Comparison of ENCODE assay signal across 14 mouse cellular contexts in the genomic region with DNA sequence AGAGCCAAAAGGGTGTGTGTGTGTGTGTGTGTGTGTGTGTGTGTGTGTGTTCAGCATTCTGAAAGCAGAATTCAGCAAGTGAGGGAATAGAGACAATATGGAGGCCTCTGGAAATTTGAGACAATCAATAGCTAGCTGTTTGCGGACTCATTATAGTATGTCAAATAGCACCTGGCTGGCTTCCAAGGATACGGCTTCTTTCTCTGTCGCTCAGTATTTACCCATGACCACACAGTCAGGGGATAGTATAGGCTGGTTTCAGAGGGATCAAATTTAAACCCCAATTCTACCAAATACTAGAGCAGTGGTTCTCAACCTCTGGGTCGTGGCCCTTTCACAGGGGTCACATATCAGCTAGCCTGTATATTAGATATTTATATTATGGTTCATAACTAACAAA. TPM values are rescaled to one million over a fixed set of nuclear protein-coding genes. Genes with fewer than 3 reads are reported as not detected.
DNase-seq lines count a peak whose midpoint lies in the region; ATAC-seq lines count a peak whose summit lies in the region.
"Had no signal": no experiment of that assay in that cellular context is flagged by ENCODE, and none has a peak within 500 bp of the region (broad histone marks: within the 10 kb centered on the region; RNA-seq: fewer than 3 reads in every experiment).

No protein-coding gene starts in this region.

- 48% methylated on average over 4 of the region's 4 CpGs for whole genome bisulfite sequencing in heart, embryonic 15.5 days
- 74% methylated on average over 4 of the region's 4 CpGs for WGBS in heart, embryonic 11.5 days (ENCODE audit: insufficient replicate concordance)
- 67% methylated on average over 4 of the region's 4 CpGs for WGBS in midbrain, embryonic 12.5 days
- 50% methylated on average over 4 of the region's 4 CpGs for WGBS in midbrain, embryonic 16.5 days
- 31% methylated on average over 4 of the region's 4 CpGs for WGBS in forebrain, embryonic 16.5 days
- 40% methylated on average over 4 of the region's 4 CpGs for WGBS in neural tube, embryonic 14.5 days

- DNase-seq in gastrocnemius, adult 18-20 months (ENCODE audit: low spot score), result no peak
- DNase-seq: cerebellum, adult 11-12 months; gastrocnemius, postnatal 36 days; liver, embryonic 13.5 days; thymus, postnatal 14 days had no signal

- no peak overlapping the region for H3K4me3 ChIP-seq in heart, embryonic 15.5 days
- no peak overlapping the region for H3K4me3 ChIP-seq in heart, embryonic 11.5 days (ENCODE audit: low read depth, low read length)
- no peak overlapping the region for H3K4me3 ChIP-seq in midbrain, embryonic 12.5 days
- H3K4me3 ChIP-seq in midbrain, embryonic 16.5 days (ENCODE audit: low read depth, low read length), result no peak overlapping the region
- no peak overlapping the region for H3K4me3 ChIP-seq in forebrain, embryonic 16.5 days (replicated peaks; ENCODE audit: low read length)
- no peak overlapping the region for H3K4me3 ChIP-seq in neural tube, embryonic 14.5 days (ENCODE audit: low read depth, low read length)
- H3K4me3 ChIP-seq: liver, embryonic 13.5 days had no signal

- no peaks in the 10 kb centered on the region for H3K9me3 ChIP-seq in heart, embryonic 15.5 days (replicated peaks)
- H3K9me3 ChIP-seq in heart, embryonic 11.5 days (replicated peaks; ENCODE audit: control insufficient read depth, low read length), result no peaks in the 10 kb centered on the region
- no peaks in the 10 kb centered on the region for H3K9me3 ChIP-seq in midbrain, embryonic 12.5 days
- H3K9me3 ChIP-seq in midbrain, embryonic 16.5 days (replicated peaks; ENCODE audit: control insufficient read depth, low read length, poor library complexity, severe bottlenecking), result no peaks in the 10 kb centered on the region
- no peaks in the 10 kb centered on the region for H3K9me3 ChIP-seq in forebrain, embryonic 16.5 days (ENCODE audit: control insufficient read depth, low read length)
- no peaks in the 10 kb centered on the region for H3K9me3 ChIP-seq in neural tube, embryonic 14.5 days (ENCODE audit: control insufficient read depth, low read length)
- H3K9me3 ChIP-seq: liver, embryonic 13.5 days had no signal

- H3K36me3 ChIP-seq in heart, embryonic 15.5 days, result no peaks in the 10 kb centered on the region
- H3K36me3 ChIP-seq in heart, embryonic 11.5 days (ENCODE audit: control insufficient read depth, insufficient read depth, low read length), result no peaks in the 10 kb centered on the region
- no peaks in the 10 kb centered on the region for H3K36me3 ChIP-seq in midbrain, embryonic 12.5 days
- peaks cover 2% of the 10 kb centered on the region; the same call in 1 of the 2 replicates for H3K36me3 ChIP-seq in midbrain, embryonic 16.5 days (ENCODE audit: control insufficient read depth, insufficient read depth, low read length)
- no peaks in the 10 kb centered on the region; the same call in 1 of the 2 replicates for H3K36me3 ChIP-seq in forebrain, embryonic 16.5 days (ENCODE audit: control insufficient read depth, insufficient read depth)
- H3K36me3 ChIP-seq in neural tube, embryonic 14.5 days (ENCODE audit: control insufficient read depth, insufficient read depth, low read length), result no peaks in the 10 kb centered on the region
- H3K36me3 ChIP-seq: liver, embryonic 13.5 days had no signal

- 0 out of 2 replicates have a peak, but pooled peaks have one; percentile 31 for ATAC-seq in heart, embryonic 15.5 days (replicated peaks; ENCODE audit: insufficient number of reproducible peaks, insufficient read depth, low FRiP score, low read depth)
- no peak for ATAC-seq in heart, embryonic 11.5 days (replicated peaks; ENCODE audit: insufficient number of reproducible peaks, low FRiP score, low TSS enrichment)
- no peak; the same call in 1 of the 2 replicates for ATAC-seq in midbrain, embryonic 12.5 days (ENCODE audit: low FRiP score, low read depth)
- no peak; the same call in 1 of the 2 replicates for ATAC-seq in midbrain, embryonic 16.5 days
- peak; percentile 54; the same call in 1 of the 2 replicates for ATAC-seq in forebrain, embryonic 16.5 days
- 0 out of 2 replicates have a peak, but pooled peaks have one; percentile 65 for ATAC-seq in neural tube, embryonic 14.5 days (ENCODE audit: low read depth)
- ATAC-seq: activated CD4-positive, CD25-positive, alpha-beta regulatory T cell, adult 4 months had no signal

- H3K27ac ChIP-seq in heart, embryonic 15.5 days, result no peak overlapping the region
- H3K27ac ChIP-seq in heart, embryonic 11.5 days (ENCODE audit: low read depth, low read length), result no peak overlapping the region; the same call in 1 of the 2 replicates
- H3K27ac ChIP-seq in midbrain, embryonic 12.5 days (replicated peaks), result 0 out of 2 replicates have a peak overlapping the region, but pooled peaks have one; percentile 20
- H3K27ac ChIP-seq in midbrain, embryonic 16.5 days (ENCODE audit: low read length), result no peak overlapping the region
- no peak overlapping the region for H3K27ac ChIP-seq in forebrain, embryonic 16.5 days (ENCODE audit: low read length)
- no peak overlapping the region for H3K27ac ChIP-seq in neural tube, embryonic 14.5 days (ENCODE audit: low read depth, low read length)
- H3K27ac ChIP-seq: liver, embryonic 13.5 days had no signal

- H3K9ac ChIP-seq in heart, embryonic 15.5 days, result no peak overlapping the region
- H3K9ac ChIP-seq in heart, embryonic 11.5 days (ENCODE audit: low read depth, low read length), result no peak overlapping the region
- no peak overlapping the region for H3K9ac ChIP-seq in midbrain, embryonic 12.5 days (replicated peaks)
- H3K9ac ChIP-seq in midbrain, embryonic 16.5 days (ENCODE audit: low read depth, low read length), result no peak overlapping the region
- H3K9ac ChIP-seq in forebrain, embryonic 16.5 days (replicated peaks; ENCODE audit: low read depth, low read length), result no peak overlapping the region
- no peak overlapping the region for H3K9ac ChIP-seq in neural tube, embryonic 14.5 days (replicated peaks; ENCODE audit: low read depth, low read length)
- H3K9ac ChIP-seq: liver, embryonic 13.5 days had no signal

- H3K4me2 ChIP-seq in heart, embryonic 15.5 days, result no peak overlapping the region
- no peak overlapping the region for H3K4me2 ChIP-seq in heart, embryonic 11.5 days
- H3K4me2 ChIP-seq in midbrain, embryonic 12.5 days (replicated peaks), result no peak overlapping the region
- H3K4me2 ChIP-seq in midbrain, embryonic 16.5 days (ENCODE audit: low read length), result no peak overlapping the region
- H3K4me2 ChIP-seq in forebrain, embryonic 16.5 days (ENCODE audit: low read length), result no peak overlapping the region
- no peak overlapping the region for H3K4me2 ChIP-seq in neural tube, embryonic 14.5 days (ENCODE audit: low read depth, low read length)
- H3K4me2 ChIP-seq: liver, embryonic 13.5 days had no signal

- H3K4me1 ChIP-seq in heart, embryonic 15.5 days (replicated peaks), result no peaks in the 10 kb centered on the region; the same call in 1 of the 2 replicates
- no peaks in the 10 kb centered on the region for H3K4me1 ChIP-seq in heart, embryonic 11.5 days (ENCODE audit: control insufficient read depth, insufficient read depth, low read length)
- H3K4me1 ChIP-seq in midbrain, embryonic 12.5 days, result no peaks in the 10 kb centered on the region; the same call in 1 of the 2 replicates
- no peaks in the 10 kb centered on the region for H3K4me1 ChIP-seq in midbrain, embryonic 16.5 days (ENCODE audit: control insufficient read depth, insufficient read depth, low read length)
- peaks cover 3% of the 10 kb centered on the region; the same call in 1 of the 2 replicates for H3K4me1 ChIP-seq in forebrain, embryonic 16.5 days (replicated peaks; ENCODE audit: control insufficient read depth, insufficient read depth, low read length)
- 0 out of 2 replicates have a peak, but pooled peaks cover 3% of the 10 kb centered on the region for H3K4me1 ChIP-seq in neural tube, embryonic 14.5 days (ENCODE audit: control insufficient read depth, insufficient read depth, low read length)
- H3K4me1 ChIP-seq: liver, embryonic 13.5 days had no signal

- H3K27me3 ChIP-seq in heart, embryonic 15.5 days, result no peaks in the 10 kb centered on the region
- no peaks in the 10 kb centered on the region for H3K27me3 ChIP-seq in heart, embryonic 11.5 days (ENCODE audit: control insufficient read depth, insufficient read depth, low read length)
- H3K27me3 ChIP-seq in midbrain, embryonic 12.5 days, result no peaks in the 10 kb centered on the region
- no peaks in the 10 kb centered on the region for H3K27me3 ChIP-seq in midbrain, embryonic 16.5 days (ENCODE audit: control insufficient read depth, insufficient read depth, low read depth, low read length)
- H3K27me3 ChIP-seq in forebrain, embryonic 16.5 days (replicated peaks; ENCODE audit: control insufficient read depth, insufficient read depth, low read length), result no peaks in the 10 kb centered on the region
- H3K27me3 ChIP-seq in neural tube, embryonic 14.5 days (ENCODE audit: control insufficient read depth, insufficient read depth, low read length), result no peaks in the 10 kb centered on the region
- H3K27me3 ChIP-seq: liver, embryonic 13.5 days had no signal

RNA-seq across cellular contexts. Expression of a gene that starts 36.3 kb away (rescaled TPM):
- polyA plus RNA-seq in heart, embryonic 15.5 days (2015; fragmentation: Nextera tagmentation; extraction: Ambion mirVana), result 0.14 and 0.39 TPM in 2 replicates
- 0.11 and 0.25 TPM in 2 replicates for polyA plus RNA-seq in heart, embryonic 11.5 days (2014; fragmentation: Nextera tagmentation; extraction: Ambion mirVana)
- polyA plus RNA-seq in midbrain, embryonic 12.5 days (2016; fragmentation: Nextera tagmentation; extraction: Ambion mirVana), result 0.32 and 0.48 TPM in 2 replicates
- polyA plus RNA-seq in midbrain, embryonic 16.5 days (2015; fragmentation: Nextera tagmentation; extraction: Ambion mirVana), result 0.07 and 0.09 TPM in 2 replicates
- polyA plus RNA-seq in forebrain, embryonic 16.5 days (2015; fragmentation: Nextera tagmentation; extraction: Ambion mirVana), result 0.35 and 0.41 TPM in 2 replicates
- polyA plus RNA-seq in neural tube, embryonic 14.5 days (2014; fragmentation: Nextera tagmentation; extraction: Ambion mirVana), result 0.12 TPM in 1 of 2 replicates, not detected in the other
- total RNA-seq in gastrocnemius, adult 18-20 months (2021), result not detected
- total RNA-seq: gastrocnemius, postnatal 36 days; layer of hippocampus, adult 18-20 months; megakaryocyte, adult 5-6 weeks had no signal
- polyA plus RNA-seq: activated CD4-positive, CD25-positive, alpha-beta regulatory T cell, adult 4 months had no signal

RNA-seq across cellular contexts. Expression of a gene that starts 39.2 kb away (rescaled TPM):
- polyA plus RNA-seq in heart, embryonic 15.5 days (2015; fragmentation: Nextera tagmentation; extraction: Ambion mirVana), result 4.1 and 4.4 TPM in 2 replicates
- 6.1 and 7.3 TPM in 2 replicates for polyA plus RNA-seq in heart, embryonic 11.5 days (2014; fragmentation: Nextera tagmentation; extraction: Ambion mirVana)
- 8.2 and 9.0 TPM in 2 replicates for polyA plus RNA-seq in midbrain, embryonic 12.5 days (2016; fragmentation: Nextera tagmentation; extraction: Ambion mirVana)
- 6.0 and 7.4 TPM in 2 replicates for polyA plus RNA-seq in midbrain, embryonic 16.5 days (2015; fragmentation: Nextera tagmentation; extraction: Ambion mirVana)
- 3.9 and 4.6 TPM in 2 replicates for polyA plus RNA-seq in forebrain, embryonic 16.5 days (2015; fragmentation: Nextera tagmentation; extraction: Ambion mirVana)
- 6.1 and 7.0 TPM in 2 replicates for polyA plus RNA-seq in neural tube, embryonic 14.5 days (2014; fragmentation: Nextera tagmentation; extraction: Ambion mirVana)
- 1 to 10 TPM in 1 of 2 experiments, under 1 TPM in 1; 0.59 to 1.0 TPM for total RNA-seq in gastrocnemius, adult 18-20 months (2021)

Comparison
In these comparisons a context has a peak if more than half of its experiments do, and no peak if none do; other contexts are left out.
1. ATAC-seq: peak in heart, embryonic 15.5 days (single experiment), forebrain, embryonic 16.5 days (single experiment) and neural tube, embryonic 14.5 days (single experiment); none in heart, embryonic 11.5 days (single experiment), midbrain, embryonic 12.5 days (single experiment) and midbrain, embryonic 16.5 days (single experiment).